Mouse (Mus musculus): Measurements from ENCODE around the gene Rorb. TPM values are rescaled to one million over a fixed set of nuclear protein-coding genes. Genes with fewer than 3 reads are reported as not detected.

The Rorb gene
- polyA plus RNA-seq, 1 experiment from 2014 or later: 12.0 TPM

DNA sequence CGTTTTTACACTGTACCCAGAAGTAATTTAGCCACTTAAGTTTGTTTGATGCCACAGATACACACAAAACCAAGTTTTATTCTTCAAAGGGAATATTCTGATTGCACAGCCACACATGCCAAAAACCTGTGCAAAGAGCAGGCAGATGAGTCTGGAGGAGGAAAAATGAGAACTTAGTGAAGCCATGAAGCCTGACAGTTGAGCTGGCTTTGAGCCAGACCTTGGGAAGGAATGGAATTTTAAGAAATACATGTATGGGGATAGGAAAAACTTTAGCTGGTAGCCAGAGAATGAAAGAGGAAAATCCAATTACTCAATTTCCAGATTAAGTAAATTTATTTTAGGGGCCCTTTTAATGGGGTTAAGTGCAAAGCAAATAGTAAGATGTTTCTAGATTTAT, 113.3 kb downstream of the Rorb start:
- no peak for ATAC-seq (ENCODE audit: low FRiP score)
- H3K27me3 ChIP-seq: no peaks in the 10 kb centered on the region
- H3K4me1 ChIP-seq (replicated peaks): peaks cover 7% of the 10 kb centered on the region; the same call in 1 of the 2 replicates
- H3K9me3 ChIP-seq: no peaks in the 10 kb centered on the region
- no peaks in the 10 kb centered on the region for H3K36me3 ChIP-seq
- H3K27ac ChIP-seq: no peak overlapping the region
- H3K9ac ChIP-seq: no peak overlapping the region
- 77% methylated on average over 1 of the region's 1 CpGs for WGBS
- no peak overlapping the region for H3K4me3 ChIP-seq
- no peak overlapping the region for H3K4me2 ChIP-seq

- ATAC-seq (ENCODE audit: low FRiP score): no peak
- H3K4me1 ChIP-seq (replicated peaks): 0 out of 2 replicates have a peak, but pooled peaks cover 4% of the 10 kb centered on the region
- WGBS: 68% methylated on average over 5 of the region's 5 CpGs
- H3K4me3 ChIP-seq: no peak overlapping the region
- no peaks in the 10 kb centered on the region for H3K27me3 ChIP-seq
- H3K9me3 ChIP-seq: no peaks in the 10 kb centered on the region
- H3K36me3 ChIP-seq: peaks cover 5% of the 10 kb centered on the region; the same call in 1 of the 2 replicates
- no peak overlapping the region for H3K27ac ChIP-seq
- no peak overlapping the region for H3K9ac ChIP-seq
- H3K4me2 ChIP-seq: no peak overlapping the region
Measured at GRCm38 (mm10) chr19:18979996-18980395, 131.0 kb downstream of the Rorb start.

DNA sequence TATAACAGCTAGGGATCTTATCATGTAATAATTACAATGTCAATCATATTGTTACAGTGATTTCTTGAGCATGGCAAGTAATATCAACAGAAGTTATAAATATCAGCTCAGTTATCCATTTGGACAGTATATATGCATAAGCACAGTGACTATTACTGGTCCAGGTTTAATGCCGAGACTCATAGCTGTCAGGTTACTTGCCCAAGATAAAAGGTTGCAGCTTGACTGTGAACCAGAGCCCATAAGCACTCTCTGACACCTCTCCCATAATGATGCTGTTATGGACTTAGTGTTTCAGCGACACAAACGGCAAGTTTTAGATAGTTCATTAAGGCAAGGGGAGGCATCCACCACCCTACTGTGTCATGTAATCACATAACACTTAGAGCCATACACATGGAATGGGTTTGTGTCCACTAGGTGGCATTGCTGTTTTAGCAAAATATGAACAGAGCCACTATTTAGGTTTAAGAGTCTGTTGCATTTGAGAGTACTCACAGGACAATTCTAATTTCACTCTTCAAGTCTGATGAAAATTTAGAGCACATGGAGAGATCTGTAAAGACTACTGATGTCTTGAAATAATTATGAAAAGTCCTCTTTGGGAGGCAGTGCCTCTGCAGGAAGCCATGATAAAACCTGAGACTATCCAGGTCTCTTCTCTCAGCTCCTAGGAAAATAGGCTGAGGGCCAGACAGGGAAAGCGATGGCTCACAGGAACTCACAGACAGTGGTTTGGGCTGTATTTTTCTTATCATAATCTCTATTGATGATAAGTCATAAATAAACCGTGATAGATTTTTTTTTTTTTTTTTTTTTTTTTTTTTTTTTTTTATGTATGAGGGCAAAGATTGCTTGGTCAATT, 136.0 kb downstream of the Rorb start:
- Histone ChIP-seq H3K27me3 (no peaks in the 10 kb centered on the region), H3K9ac (no peak overlapping the region), H3K4me2 (no peak overlapping the region), H3K4me1 (replicated peaks) (0 out of 2 replicates have a peak, but pooled peaks cover 3% of the 10 kb centered on the region), H3K36me3 (peaks cover 5% of the 10 kb centered on the region; the same call in 1 of the 2 replicates), H3K9me3 (no peaks in the 10 kb centered on the region), H3K27ac (no peak overlapping the region), H3K4me3 (no peak overlapping the region)
- 61% methylated on average over 5 of the region's 5 CpGs for WGBS
- ATAC-seq (ENCODE audit: low FRiP score): peak; percentile 82

GRCm38 (mm10) chr19:18969386-18969785, 141.6 kb downstream of the Rorb start:
- no peak overlapping the region for H3K9ac ChIP-seq
- no peak overlapping the region for H3K27ac ChIP-seq
- no peak overlapping the region; the same call in 1 of the 2 replicates for H3K4me2 ChIP-seq
- ATAC-seq (ENCODE audit: low FRiP score): peak; percentile 72
- no peak overlapping the region for H3K4me3 ChIP-seq
- no peaks in the 10 kb centered on the region for H3K36me3 ChIP-seq
- peaks cover 4% of the 10 kb centered on the region for H3K4me1 ChIP-seq (replicated peaks)
- H3K27me3 ChIP-seq: no peaks in the 10 kb centered on the region
- no peaks in the 10 kb centered on the region for H3K9me3 ChIP-seq
- WGBS: 18% methylated on average over 8 of the region's 8 CpGs

DNA sequence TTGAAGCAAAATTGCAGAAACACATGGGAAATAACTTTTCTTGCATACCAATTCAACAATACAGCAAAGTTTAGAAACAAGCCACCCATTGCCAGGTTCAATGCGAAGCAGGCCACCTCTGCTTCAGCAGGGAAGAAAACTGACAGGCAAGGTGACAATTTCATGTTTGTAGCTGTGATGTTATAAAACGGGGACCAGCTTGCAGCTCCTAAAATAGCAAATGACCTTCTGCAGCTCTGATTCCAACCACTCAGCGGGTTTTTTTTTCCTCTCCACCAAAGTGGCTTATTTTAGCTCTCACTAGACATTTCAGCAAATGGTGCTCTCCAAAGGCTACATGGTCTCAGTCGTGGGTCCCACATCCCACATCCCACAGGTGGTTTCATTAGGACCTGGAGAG, 143.7 kb downstream of the Rorb start:
- H3K9me3 ChIP-seq: no peaks in the 10 kb centered on the region
- no peak overlapping the region for H3K27ac ChIP-seq
- H3K4me3 ChIP-seq: no peak overlapping the region
- H3K27me3 ChIP-seq: no peaks in the 10 kb centered on the region
- H3K9ac ChIP-seq: no peak overlapping the region
- H3K4me2 ChIP-seq: no peak overlapping the region
- no peak for ATAC-seq (ENCODE audit: low FRiP score)
- H3K36me3 ChIP-seq: no peaks in the 10 kb centered on the region
- H3K4me1 ChIP-seq (replicated peaks): peaks cover 4% of the 10 kb centered on the region
- 84% methylated on average over 4 of the region's 4 CpGs for WGBS

- no peak overlapping the region for H3K27ac ChIP-seq
- no peaks in the 10 kb centered on the region for H3K27me3 ChIP-seq
- peaks cover 4% of the 10 kb centered on the region for H3K4me1 ChIP-seq (replicated peaks)
- ATAC-seq (ENCODE audit: low FRiP score): no peak
- no peaks in the 10 kb centered on the region for H3K36me3 ChIP-seq
- no peaks in the 10 kb centered on the region for H3K9me3 ChIP-seq
- H3K4me3 ChIP-seq: no peak overlapping the region
- H3K9ac ChIP-seq: no peak overlapping the region
- 10% methylated on average over 3 of the region's 3 CpGs for WGBS
- no peak overlapping the region for H3K4me2 ChIP-seq
Measured at GRCm38 (mm10) chr19:18959862-18960261, 151.1 kb downstream of the Rorb start.

DNA sequence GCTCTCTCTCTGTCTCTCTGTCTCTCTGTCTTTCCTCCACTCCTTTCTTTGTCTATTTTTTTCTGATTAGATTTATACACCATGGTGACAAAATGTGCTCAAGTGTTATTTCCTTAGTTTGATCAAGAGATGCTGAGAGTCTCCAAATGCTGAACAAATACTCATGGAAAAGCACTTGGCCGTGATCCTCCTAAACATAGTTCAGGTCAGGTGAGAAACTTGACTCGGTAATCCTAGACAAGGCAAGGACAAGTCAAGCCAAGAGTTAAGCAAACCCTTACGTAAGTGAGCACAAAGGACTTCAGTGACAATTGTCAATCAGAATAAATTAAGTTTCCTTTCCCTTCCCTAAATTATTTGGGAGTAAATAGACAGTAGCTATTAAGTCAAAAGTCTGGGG, 158.2 kb downstream of the Rorb start:
- 89% methylated on average over 3 of the region's 3 CpGs for WGBS
- H3K4me1 ChIP-seq (replicated peaks): no peaks in the 10 kb centered on the region
- H3K4me2 ChIP-seq: no peak overlapping the region
- no peak overlapping the region for H3K4me3 ChIP-seq
- H3K27ac ChIP-seq: no peak overlapping the region
- peaks cover 13% of the 10 kb centered on the region for H3K36me3 ChIP-seq
- no peak for ATAC-seq (ENCODE audit: low FRiP score)
- no peaks in the 10 kb centered on the region for H3K9me3 ChIP-seq
- H3K9ac ChIP-seq: no peak overlapping the region
- no peaks in the 10 kb centered on the region for H3K27me3 ChIP-seq

DNA sequence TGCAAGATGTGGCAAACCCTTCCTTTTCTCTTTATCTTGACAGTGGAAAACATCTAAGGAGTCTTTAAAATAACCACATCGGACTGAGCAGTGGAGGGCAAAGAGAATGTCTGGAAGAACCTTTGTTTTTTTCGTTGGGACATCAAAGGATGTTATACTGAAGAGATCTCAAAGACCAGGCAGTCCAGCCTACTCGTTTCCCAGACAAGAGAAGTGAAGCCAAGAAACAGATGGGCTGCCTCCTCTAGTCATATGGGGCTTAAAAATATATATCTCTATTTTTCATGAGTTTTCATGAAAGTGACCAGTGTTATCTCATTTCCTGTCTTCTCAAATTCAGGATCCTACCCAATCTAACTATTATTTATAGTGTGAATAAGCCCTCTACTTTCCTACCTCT, 163.8 kb downstream of the Rorb start:
- ATAC-seq (ENCODE audit: low FRiP score): no peak
- Histone ChIP-seq H3K27ac (no peak overlapping the region), H3K9ac (no peak overlapping the region), H3K36me3 (peaks cover 13% of the 10 kb centered on the region), H3K9me3 (no peaks in the 10 kb centered on the region), H3K4me1 (replicated peaks) (no peaks in the 10 kb centered on the region), H3K4me2 (no peak overlapping the region), H3K27me3 (no peaks in the 10 kb centered on the region), H3K4me3 (no peak overlapping the region)
- WGBS: 79% methylated on average over 3 of the region's 3 CpGs

DNA sequence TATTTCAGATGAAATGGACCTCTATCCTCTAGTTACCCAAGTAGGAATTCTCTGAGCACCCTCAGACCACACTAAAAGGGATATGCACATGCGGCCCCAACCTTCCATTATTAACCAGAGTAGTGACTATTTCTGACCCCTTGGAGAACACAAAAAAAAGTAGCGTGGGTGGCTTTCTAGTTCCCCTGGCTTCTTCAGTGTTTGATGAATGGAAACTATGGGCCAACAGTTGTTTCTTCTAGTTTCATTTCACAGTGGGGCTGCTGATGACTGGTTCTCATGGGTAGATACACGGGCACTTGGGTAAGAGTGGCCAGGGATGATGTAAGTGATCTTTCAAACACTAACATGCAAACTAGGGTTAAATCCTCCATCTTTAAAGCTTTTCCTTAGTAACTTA, 165.7 kb downstream of the Rorb start:
- 93% methylated on average over 3 of the region's 3 CpGs for WGBS
- Histone ChIP-seq H3K9ac (no peak overlapping the region), H3K4me1 (replicated peaks) (no peaks in the 10 kb centered on the region), H3K36me3 (no peaks in the 10 kb centered on the region), H3K4me3 (no peak overlapping the region), H3K27ac (no peak overlapping the region), H3K4me2 (no peak overlapping the region), H3K27me3 (no peaks in the 10 kb centered on the region), H3K9me3 (no peaks in the 10 kb centered on the region)
- ATAC-seq (ENCODE audit: low FRiP score): no peak

- no peak for ATAC-seq (ENCODE audit: low FRiP score)
- H3K4me2 ChIP-seq: no peak overlapping the region
- H3K9me3 ChIP-seq: no peaks in the 10 kb centered on the region
- H3K36me3 ChIP-seq: no peaks in the 10 kb centered on the region
- H3K4me3 ChIP-seq: no peak overlapping the region
- 74% methylated on average over 6 of the region's 6 CpGs for WGBS
- H3K27ac ChIP-seq: no peak overlapping the region
- no peaks in the 10 kb centered on the region for H3K27me3 ChIP-seq
- H3K9ac ChIP-seq: no peak overlapping the region
- no peaks in the 10 kb centered on the region for H3K4me1 ChIP-seq (replicated peaks)
Measured at GRCm38 (mm10) chr19:18941391-18941790, 169.6 kb downstream of the Rorb start.

DNA sequence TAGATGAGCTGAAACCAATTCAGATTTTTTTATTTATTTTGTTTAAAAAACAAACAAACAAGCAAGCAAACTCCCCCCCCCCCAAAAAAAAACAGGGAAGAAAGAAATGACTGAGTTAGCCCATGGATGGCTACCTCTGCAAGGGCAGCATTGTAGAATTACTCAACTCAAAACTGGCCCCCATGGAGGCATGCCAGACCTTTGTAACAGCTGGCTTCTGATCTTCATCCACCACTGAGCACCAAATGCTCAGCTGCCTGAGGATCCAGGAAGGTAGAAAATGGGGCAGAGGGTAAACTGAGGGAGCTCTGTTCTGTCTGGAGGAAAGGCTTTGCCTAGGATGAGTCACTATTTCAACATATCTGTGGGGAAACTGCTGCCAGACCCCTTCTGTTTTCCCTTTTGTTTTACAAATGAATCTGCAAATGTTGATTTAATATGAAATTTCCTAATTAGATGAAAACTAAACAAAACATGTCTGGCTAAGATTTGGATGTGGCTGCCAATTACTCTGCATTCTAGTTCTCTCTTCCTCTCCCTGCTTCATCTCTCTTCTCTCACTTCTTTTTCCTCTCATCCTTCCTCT, 199.1 kb downstream of the Rorb start:
- H3K27ac ChIP-seq: no peak overlapping the region

DNA sequence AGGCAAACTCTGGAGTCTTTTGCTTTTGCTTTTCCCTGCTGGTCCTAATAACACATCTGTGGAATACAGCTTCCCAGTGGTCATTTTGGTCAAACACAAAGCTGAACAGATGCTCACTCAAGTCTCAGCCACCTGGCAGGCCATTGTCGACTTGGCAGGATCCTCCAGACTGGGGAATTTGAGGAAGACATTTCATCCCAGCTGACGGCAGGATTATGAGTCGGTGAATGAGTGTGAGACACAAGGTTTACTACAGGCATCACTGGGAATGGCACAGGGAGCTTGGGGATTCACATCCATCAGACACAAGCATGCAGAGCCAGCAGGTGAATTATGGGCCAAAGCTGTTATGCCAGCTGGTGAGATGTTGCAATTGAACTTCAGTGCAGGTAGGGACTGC, 201.4 kb downstream of the Rorb start:
- no peak overlapping the region for H3K9ac ChIP-seq
- no peak overlapping the region for H3K27ac ChIP-seq
- no peak overlapping the region for H3K4me2 ChIP-seq
- no peak overlapping the region for H3K4me3 ChIP-seq
- 59% methylated on average over 3 of the region's 3 CpGs for WGBS
- H3K27me3 ChIP-seq: no peaks in the 10 kb centered on the region
- no peaks in the 10 kb centered on the region for H3K9me3 ChIP-seq
- H3K4me1 ChIP-seq (replicated peaks): no peaks in the 10 kb centered on the region
- ATAC-seq (ENCODE audit: low FRiP score): peak; percentile 57; the same call in 1 of the 2 replicates
- H3K36me3 ChIP-seq: no peaks in the 10 kb centered on the region

More for the DNA sequence above, 199.1 kb downstream of the Rorb start:
- no peaks in the 10 kb centered on the region for H3K9me3 ChIP-seq
- H3K4me1 ChIP-seq (replicated peaks): no peaks in the 10 kb centered on the region
- no peak overlapping the region for H3K4me2 ChIP-seq
- H3K36me3 ChIP-seq: no peaks in the 10 kb centered on the region
- no peak for ATAC-seq (ENCODE audit: low FRiP score)
- H3K4me3 ChIP-seq: no peak overlapping the region
- H3K27me3 ChIP-seq: no peaks in the 10 kb centered on the region
- H3K9ac ChIP-seq: no peak overlapping the region

GRCm38 (mm10) chr19:18905511-18905910, 205.5 kb downstream of the Rorb start:
- no peaks in the 10 kb centered on the region for H3K9me3 ChIP-seq
- H3K4me1 ChIP-seq (replicated peaks): peaks cover 10% of the 10 kb centered on the region; the same call in 1 of the 2 replicates
- 73% methylated on average over 3 of the region's 3 CpGs for WGBS
- no peaks in the 10 kb centered on the region for H3K27me3 ChIP-seq
- H3K4me2 ChIP-seq: no peak overlapping the region
- no peak for ATAC-seq (ENCODE audit: low FRiP score)
- H3K36me3 ChIP-seq: no peaks in the 10 kb centered on the region
- no peak overlapping the region for H3K27ac ChIP-seq
- no peak overlapping the region for H3K9ac ChIP-seq
- no peak overlapping the region for H3K4me3 ChIP-seq
